Mouse (Mus musculus): ENCODE results near the gene Myh3. TPM values are rescaled to one million over a fixed set of nuclear protein-coding genes. Genes with fewer than 3 reads are reported as not detected.
A peak's percentile ranks its signal among the peaks of the same experiment; 100 is the strongest.

Gene Myh3
- polyA plus RNA-seq, 2 experiments = 192 to 205 TPM

- H3K36me3 ChIP-seq (ENCODE audit: control insufficient read depth, insufficient read depth, low read length) = no peaks in the 10 kb centered on the region
- H3K4me2 ChIP-seq (replicated peaks; ENCODE audit: low read depth, low read length, severe bottlenecking) = no peak overlapping the region
- no peaks in the 10 kb centered on the region for H3K4me1 ChIP-seq (ENCODE audit: control insufficient read depth, insufficient read depth, low read length)
- H3K9ac ChIP-seq (ENCODE audit: low read depth, low read length, severe bottlenecking) = no peak overlapping the region
- DNase-seq (ENCODE audit: low spot score) (no peak), ATAC-seq (ENCODE audit: low FRiP score, low read depth) (no peak)
- TF ChIP-seq POLR2A (IDR thresholded peaks at IDR 0.05; ENCODE audit: borderline replicate concordance, extremely low read depth, insufficient read depth, insufficient read length) = no peak
- H3K9me3 ChIP-seq (ENCODE audit: control insufficient read depth, low read length) = no peaks in the 10 kb centered on the region
- no peak overlapping the region for H3K27ac ChIP-seq (replicated peaks; ENCODE audit: low read depth, low read length)
- 92% methylated on average over 10 of the region's 10 CpGs for WGBS
- H3K27me3 ChIP-seq (ENCODE audit: control insufficient read depth, insufficient read depth, low read length) = no peaks in the 10 kb centered on the region
- H3K4me3 ChIP-seq (replicated peaks; ENCODE audit: low read length) = no peak overlapping the region
Measured at GRCm38 (mm10) chr11:67097709-67098108, 19.6 kb downstream of the Myh3 start.

- no peak overlapping the region for H3K4me2 ChIP-seq (replicated peaks; ENCODE audit: low read depth, low read length, severe bottlenecking)
- no peak overlapping the region for H3K9ac ChIP-seq (ENCODE audit: low read depth, low read length, severe bottlenecking)
- WGBS = 79% methylated on average over 11 of the region's 11 CpGs
- no peaks in the 10 kb centered on the region for H3K36me3 ChIP-seq (ENCODE audit: control insufficient read depth, insufficient read depth, low read length)
- no peak for ATAC-seq (ENCODE audit: low FRiP score, low read depth)
- no peaks in the 10 kb centered on the region for H3K27me3 ChIP-seq (ENCODE audit: control insufficient read depth, insufficient read depth, low read length)
- H3K4me3 ChIP-seq (replicated peaks; ENCODE audit: low read length) = no peak overlapping the region
- no peak for DNase-seq (ENCODE audit: low spot score)
- H3K9me3 ChIP-seq (ENCODE audit: control insufficient read depth, low read length) = no peaks in the 10 kb centered on the region
- no peak overlapping the region for H3K27ac ChIP-seq (replicated peaks; ENCODE audit: low read depth, low read length)
- no peak for TF ChIP-seq POLR2A (IDR thresholded peaks at IDR 0.05; ENCODE audit: borderline replicate concordance, extremely low read depth, insufficient read depth, insufficient read length)
- H3K4me1 ChIP-seq (ENCODE audit: control insufficient read depth, insufficient read depth, low read length) = no peaks in the 10 kb centered on the region
Measured at GRCm38 (mm10) chr11:67098427-67098826, 20.3 kb downstream of the Myh3 start.

- H3K9ac ChIP-seq (ENCODE audit: low read depth, low read length, severe bottlenecking) = no peak overlapping the region
- H3K4me2 ChIP-seq (replicated peaks; ENCODE audit: low read depth, low read length, severe bottlenecking) = no peak overlapping the region
- 90% methylated on average over 16 of the region's 16 CpGs for WGBS
- no peaks in the 10 kb centered on the region for H3K27me3 ChIP-seq (ENCODE audit: control insufficient read depth, insufficient read depth, low read length)
- TF ChIP-seq POLR2A (IDR thresholded peaks at IDR 0.05; ENCODE audit: borderline replicate concordance, extremely low read depth, insufficient read depth, insufficient read length) = no peak
- DNase-seq (ENCODE audit: low spot score) (no peak), ATAC-seq (ENCODE audit: low FRiP score, low read depth) (no peak)
- H3K27ac ChIP-seq (replicated peaks; ENCODE audit: low read depth, low read length) = no peak overlapping the region
- H3K4me1 ChIP-seq (ENCODE audit: control insufficient read depth, insufficient read depth, low read length) = no peaks in the 10 kb centered on the region
- no peak overlapping the region for H3K4me3 ChIP-seq (replicated peaks; ENCODE audit: low read length)
- no peaks in the 10 kb centered on the region for H3K36me3 ChIP-seq (ENCODE audit: control insufficient read depth, insufficient read depth, low read length)
- no peaks in the 10 kb centered on the region for H3K9me3 ChIP-seq (ENCODE audit: control insufficient read depth, low read length)
Measured at GRCm38 (mm10) chr11:67099241-67099640, 21.1 kb downstream of the Myh3 start.

GRCm38 (mm10) chr11:67100169-67100568 is 22.1 kb downstream of the Myh3 start:
- Histone ChIP-seq H3K4me3 (replicated peaks; ENCODE audit: low read length) (no peak overlapping the region), H3K9me3 (ENCODE audit: control insufficient read depth, low read length) (no peaks in the 10 kb centered on the region), H3K27ac (replicated peaks; ENCODE audit: low read depth, low read length) (no peak overlapping the region), H3K4me1 (ENCODE audit: control insufficient read depth, insufficient read depth, low read length) (no peaks in the 10 kb centered on the region), H3K4me2 (replicated peaks; ENCODE audit: low read depth, low read length, severe bottlenecking) (no peak overlapping the region), H3K36me3 (ENCODE audit: control insufficient read depth, insufficient read depth, low read length) (no peaks in the 10 kb centered on the region), H3K27me3 (ENCODE audit: control insufficient read depth, insufficient read depth, low read length) (no peaks in the 10 kb centered on the region), H3K9ac (ENCODE audit: low read depth, low read length, severe bottlenecking) (no peak overlapping the region)
- TF ChIP-seq POLR2A (IDR thresholded peaks at IDR 0.05; ENCODE audit: borderline replicate concordance, extremely low read depth, insufficient read depth, insufficient read length) = no peak
- 29% methylated on average over 6 of the region's 6 CpGs for WGBS
- no peak for ATAC-seq (ENCODE audit: low FRiP score, low read depth)
- DNase-seq (ENCODE audit: low spot score) = peak; percentile 26

GRCm38 (mm10) chr11:67101713-67102112 is 23.6 kb downstream of the Myh3 start:
- Histone ChIP-seq H3K4me1 (ENCODE audit: control insufficient read depth, insufficient read depth, low read length) (no peaks in the 10 kb centered on the region), H3K27ac (replicated peaks; ENCODE audit: low read depth, low read length) (no peak overlapping the region), H3K36me3 (ENCODE audit: control insufficient read depth, insufficient read depth, low read length) (no peaks in the 10 kb centered on the region), H3K27me3 (ENCODE audit: control insufficient read depth, insufficient read depth, low read length) (no peaks in the 10 kb centered on the region), H3K4me3 (replicated peaks; ENCODE audit: low read length) (no peak overlapping the region), H3K9ac (ENCODE audit: low read depth, low read length, severe bottlenecking) (no peak overlapping the region), H3K4me2 (replicated peaks; ENCODE audit: low read depth, low read length, severe bottlenecking) (no peak overlapping the region), H3K9me3 (ENCODE audit: control insufficient read depth, low read length) (no peaks in the 10 kb centered on the region)
- TF ChIP-seq POLR2A (IDR thresholded peaks at IDR 0.05; ENCODE audit: borderline replicate concordance, extremely low read depth, insufficient read depth, insufficient read length) = no peak
- ATAC-seq (ENCODE audit: low FRiP score, low read depth) = no peak
- DNase-seq (ENCODE audit: low spot score) = no peak
- 30% methylated on average over 5 of the region's 8 CpGs for WGBS

GRCm38 (mm10) chr11:67103256-67103655 is 25.2 kb downstream of the Myh3 start:
- ATAC-seq (ENCODE audit: low FRiP score, low read depth) = no peak
- Histone ChIP-seq H3K4me1 (ENCODE audit: control insufficient read depth, insufficient read depth, low read length) (no peaks in the 10 kb centered on the region), H3K27me3 (ENCODE audit: control insufficient read depth, insufficient read depth, low read length) (no peaks in the 10 kb centered on the region), H3K4me2 (replicated peaks; ENCODE audit: low read depth, low read length, severe bottlenecking) (no peak overlapping the region), H3K27ac (replicated peaks; ENCODE audit: low read depth, low read length) (no peak overlapping the region), H3K9me3 (ENCODE audit: control insufficient read depth, low read length) (no peaks in the 10 kb centered on the region), H3K36me3 (ENCODE audit: control insufficient read depth, insufficient read depth, low read length) (no peaks in the 10 kb centered on the region), H3K4me3 (replicated peaks; ENCODE audit: low read length) (no peak overlapping the region), H3K9ac (ENCODE audit: low read depth, low read length, severe bottlenecking) (no peak overlapping the region)
- TF ChIP-seq POLR2A (IDR thresholded peaks at IDR 0.05; ENCODE audit: borderline replicate concordance, extremely low read depth, insufficient read depth, insufficient read length) = no peak
- 79% methylated on average over 9 of the region's 9 CpGs for WGBS
- DNase-seq (ENCODE audit: low spot score) = no peak

Measured in limb, embryonic 14.5 days (tissue).